Mouse (Mus musculus): ENCODE measurements at regions not wholly inside any gene's neighbourhood (a gene's known extent, or its start where the extent isn't known, plus 50 kb on each side); places are given as distances from the start of the nearest gene placed in this dataset.

DNA sequence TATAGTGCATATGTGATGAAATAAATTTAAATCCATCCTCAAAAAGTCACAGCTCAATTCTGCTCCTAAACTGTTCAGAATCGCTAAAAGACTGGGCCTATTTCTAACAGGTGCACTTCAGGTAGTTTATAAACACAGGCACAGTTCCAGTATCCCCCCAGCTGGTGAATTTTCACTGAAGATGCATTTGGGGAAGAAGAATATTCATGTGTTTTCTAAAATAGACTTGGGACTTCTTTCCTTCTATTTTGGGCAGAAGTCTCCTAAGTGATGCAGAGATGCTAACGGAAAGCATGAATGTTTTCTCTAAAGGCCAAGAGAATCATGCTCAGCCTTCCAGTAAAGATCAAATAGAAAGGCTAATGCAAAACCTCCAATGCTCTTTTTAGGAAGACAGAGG lies 660.9 kb upstream of the Dpp10 start:
- in situ Hi-C loops (cut with MboI, MseI), result no loop called here

DNA sequence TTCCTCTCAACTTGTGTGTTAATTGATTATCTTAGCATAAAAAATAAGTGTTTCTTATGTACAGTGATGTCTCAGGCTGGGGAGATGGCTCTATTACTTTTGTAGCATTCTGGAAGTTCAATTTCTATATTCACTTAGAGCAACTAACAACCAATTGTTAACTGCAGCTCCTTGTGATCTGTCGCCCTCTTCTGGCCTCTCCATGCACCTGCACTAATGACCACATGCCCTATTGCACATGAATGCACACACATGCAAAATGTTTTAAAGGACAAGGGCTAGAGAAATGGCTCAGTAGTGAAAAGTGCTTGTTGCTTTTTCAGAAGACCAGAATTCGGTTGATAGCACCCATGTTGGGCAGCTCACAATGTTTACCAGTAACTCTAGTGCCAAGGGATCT lies 629.1 kb upstream of the Dpp10 start:
- in situ Hi-C loops (cut with MboI, MseI), result no loop called here

DNA sequence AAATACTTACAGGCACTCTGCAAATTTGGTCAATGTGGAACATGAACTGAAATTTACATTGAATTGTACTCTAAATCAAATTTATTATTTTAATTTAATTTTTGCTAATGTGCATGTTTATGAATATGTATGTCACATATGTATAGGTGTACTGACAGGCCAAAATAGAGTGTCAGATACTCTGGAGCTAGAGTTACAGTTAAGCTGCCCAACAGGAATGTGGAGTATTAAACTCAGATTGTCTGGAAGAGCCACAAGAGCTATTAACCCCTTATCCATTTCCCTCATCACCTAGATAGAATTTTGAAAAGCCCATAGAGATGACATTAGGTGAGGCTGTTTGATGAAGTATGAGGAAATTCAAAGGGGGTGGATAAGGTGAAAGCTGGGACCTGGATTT lies 607.5 kb upstream of the Dpp10 start:
- in situ Hi-C loops (cut with MboI, MseI), result no loop called here

DNA sequence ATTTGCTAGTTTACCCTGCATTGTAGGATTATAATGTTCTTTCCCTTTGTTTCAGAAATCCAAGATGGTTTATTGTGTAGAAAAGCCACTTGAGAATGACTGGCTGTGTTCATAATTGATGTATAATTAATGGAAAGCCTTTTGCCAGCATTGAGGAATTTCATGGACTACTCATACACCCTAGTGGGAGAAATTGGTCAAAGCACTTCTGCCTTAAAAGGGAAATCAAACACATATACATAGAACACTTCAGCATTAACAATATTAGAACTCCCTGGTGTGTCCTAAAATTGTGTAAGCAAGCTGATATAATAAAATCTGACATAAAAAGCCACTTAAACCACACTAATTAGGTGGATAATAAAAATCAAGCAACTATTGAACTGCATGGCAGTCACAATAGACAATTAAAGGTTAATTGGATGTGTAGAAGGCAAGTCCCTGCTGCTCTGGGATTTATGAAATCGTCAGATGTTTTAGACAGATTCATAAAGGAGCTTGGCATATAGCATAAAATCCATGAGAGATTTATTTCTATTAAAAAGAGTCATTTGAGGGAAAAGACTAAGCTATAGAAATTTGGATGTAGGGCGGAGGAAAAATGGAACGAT lies 607.0 kb upstream of the Dpp10 start:
- in situ Hi-C loops (cut with MboI, MseI), result no loop called here

DNA sequence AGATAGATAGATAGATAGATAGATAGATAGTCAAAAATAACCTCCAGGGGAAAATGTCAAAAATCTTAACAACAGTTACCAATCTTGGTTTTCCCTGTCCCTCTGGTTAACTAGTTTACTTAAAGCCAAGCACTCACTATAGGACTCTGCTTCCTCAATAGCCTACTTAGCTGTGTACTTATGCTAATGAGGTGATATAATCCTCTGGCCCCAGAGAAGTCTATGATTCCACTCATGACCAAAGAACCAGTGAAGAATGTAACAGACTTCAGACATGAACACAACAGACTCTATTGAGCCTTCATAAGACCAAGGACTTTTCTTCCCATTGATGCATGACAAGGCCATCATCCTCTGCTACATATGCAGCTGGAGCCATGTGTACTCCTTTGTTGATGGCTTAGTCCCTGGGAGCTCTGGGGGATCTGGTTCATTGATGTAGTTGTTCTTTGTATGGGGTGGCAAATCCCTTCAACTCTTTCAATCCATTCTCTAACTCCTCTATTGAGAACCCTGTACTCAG lies 589.9 kb upstream of the Dpp10 start:
- in situ Hi-C loops (cut with MboI, MseI), result no loop called here

DNA sequence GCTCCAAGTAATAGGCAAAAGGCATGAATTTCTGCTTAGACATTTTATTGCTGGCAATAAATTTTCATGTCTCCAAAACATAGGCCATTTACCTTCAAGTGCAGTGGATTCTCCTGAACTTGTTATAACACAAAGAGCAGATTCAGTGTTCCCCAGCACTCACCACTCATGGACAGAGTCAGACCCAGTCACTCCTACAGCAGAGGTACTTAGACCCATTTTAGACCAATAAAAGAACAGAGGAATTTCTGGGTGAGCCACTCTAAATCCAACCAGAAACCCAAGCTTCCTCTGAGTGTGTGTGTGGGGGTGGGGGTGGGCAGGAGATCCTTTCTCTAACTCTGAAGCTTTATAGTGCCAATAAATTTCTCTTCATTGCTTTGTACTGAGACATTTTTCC lies 584.7 kb upstream of the Dpp10 start:
- in situ Hi-C loops (cut with MboI, MseI), result no loop called here

DNA sequence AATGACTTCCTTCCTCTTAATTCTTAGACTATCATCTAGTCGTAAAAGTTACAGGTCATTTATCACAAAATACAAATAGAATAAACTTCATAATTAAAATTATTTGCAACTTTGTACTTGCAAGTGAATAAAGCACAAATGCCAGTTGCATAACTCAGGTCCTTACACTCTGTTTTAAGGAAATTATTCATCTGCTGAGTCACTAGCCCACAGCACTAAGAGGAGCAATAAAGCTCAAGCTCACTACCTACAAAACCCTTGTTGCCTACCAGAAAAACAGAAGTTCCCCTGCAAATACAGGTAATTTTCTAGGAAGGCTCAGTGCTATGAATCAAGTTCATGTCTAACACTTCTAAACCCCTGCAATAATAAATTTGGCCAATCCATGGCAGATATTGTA lies 539.3 kb upstream of the Dpp10 start:
- in situ Hi-C loops (cut with MboI, MseI), result no loop called here
